Mouse (Mus musculus) bone marrow macrophage, adult 2 months (primary cell): ENCODE measurements around the gene Slc4a4.

Experiments
- CTCF ChIP-seq: IDR thresholded peaks from 2 replicates; pipeline ENCODE4 v1.5.1; 2012; ENCODE audit warnings: low read depth, mild to moderate bottlenecking, low read length, moderate library complexity
- POLR2A ChIP-seq: IDR thresholded peaks from 2 replicates; pipeline ENCODE4 v1.6.1; 2012; ENCODE audit warnings: mild to moderate bottlenecking, low read depth, low read length, borderline replicate concordance

- TF ChIP-seq CTCF (no peak), POLR2A (no peak)
These were observed 223.2 kb downstream of the Slc4a4 start for GRCm38 (mm10) chr5:89109832-89110231.
